Mouse (Mus musculus) megakaryocyte, embryonic 14.5 days (primary cell): ENCODE results near the gene Bpgm. TPM values are rescaled to one million over a fixed set of nuclear protein-coding genes. Genes with fewer than 3 reads are reported as not detected.

Source experiments
- H3K27me3 ChIP-seq: replicated peaks from 2 replicates; pipeline ENCODE3; 2012; ENCODE audit warnings: inconsistent platforms
- H3K36me3 ChIP-seq: replicated peaks from 2 replicates; pipeline ENCODE3; 2012; ENCODE audit warnings: low read length, inconsistent platforms, mixed read lengths
- H3K4me1 ChIP-seq: 2 replicates; pipeline ENCODE4 v1.6.1; 2012; ENCODE audit warnings: inconsistent platforms
- H3K4me3 ChIP-seq: replicated peaks from 2 replicates; pipeline ENCODE3; 2012; ENCODE audit warnings: moderate library complexity, mild to moderate bottlenecking, inconsistent platforms
- H3K9me3 ChIP-seq: 2 replicates; pipeline ENCODE4 v1.6.1; 2012; ENCODE audit warnings: inconsistent platforms
- FLI1 ChIP-seq: IDR thresholded peaks from 2 replicates; pipeline ENCODE4 v1.6.1; 2012; ENCODE audit warnings: low read length, inconsistent platforms, mixed read lengths
- GATA1 ChIP-seq: IDR thresholded peaks from 3 replicates; pipeline ENCODE4 v1.6.1; 2012; ENCODE audit warnings: mixed read lengths, low read length, inconsistent platforms, borderline replicate concordance
- polyA plus RNA-seq: library from polyadenylated mRNA; stranded (reverse); fragments of >175 nt; gene quantifications from 2 replicates; pipeline ENCODE4 v1.2.3, GENCODE M21; 2012; ENCODE audit warnings: low replicate concordance; ENCODE audit not compliant: insufficient read depth

Bpgm gene
- polyA plus RNA-seq, 1 experiment: 2.8 TPM

- Histone ChIP-seq H3K9me3 (no peaks in the 10 kb centered on the region), H3K36me3 (peaks cover 26% of the 10 kb centered on the region), H3K4me3 (no peak overlapping the region), H3K4me1 (peaks cover 80% of the 10 kb centered on the region), H3K27me3 (no peaks in the 10 kb centered on the region)
- TF ChIP-seq GATA1 (no peak), FLI1 (no peak)
These were observed 6.8 kb downstream of the Bpgm start for GRCm38 (mm10) chr6:34482842-34483241.

GRCm38 (mm10) chr6:34483390-34483789 lies 7.4 kb downstream of the Bpgm start:
- TF ChIP-seq FLI1 (no peak), GATA1 (no peak)
- peaks cover 32% of the 10 kb centered on the region for H3K36me3 ChIP-seq
- no peaks in the 10 kb centered on the region for H3K9me3 ChIP-seq
- no peaks in the 10 kb centered on the region for H3K27me3 ChIP-seq
- no peak overlapping the region for H3K4me3 ChIP-seq
- peaks cover 80% of the 10 kb centered on the region for H3K4me1 ChIP-seq

- no peak overlapping the region for H3K4me3 ChIP-seq
- H3K4me1 ChIP-seq: peaks cover 78% of the 10 kb centered on the region
- no peaks in the 10 kb centered on the region for H3K9me3 ChIP-seq
- H3K27me3 ChIP-seq: no peaks in the 10 kb centered on the region
- H3K36me3 ChIP-seq: peaks cover 36% of the 10 kb centered on the region
- no peak for TF ChIP-seq GATA1
- no peak for TF ChIP-seq FLI1
These were observed 7.8 kb downstream of the Bpgm start for GRCm38 (mm10) chr6:34483811-34484210.

GRCm38 (mm10) chr6:34486071-34486626 lies 10.1 kb downstream of the Bpgm start:
- no peak overlapping the region for H3K4me3 ChIP-seq
- H3K27me3 ChIP-seq: no peaks in the 10 kb centered on the region
- no peak for TF ChIP-seq FLI1
- no peaks in the 10 kb centered on the region for H3K9me3 ChIP-seq
- H3K4me1 ChIP-seq: peaks cover 55% of the 10 kb centered on the region
- H3K36me3 ChIP-seq: peaks cover 46% of the 10 kb centered on the region

GRCm38 (mm10) chr6:34493327-34494095 lies 17.5 kb downstream of the Bpgm start:
- Histone ChIP-seq H3K4me3 (peak overlapping the region; percentile 40), H3K4me1 (peaks cover 27% of the 10 kb centered on the region), H3K9me3 (no peaks in the 10 kb centered on the region), H3K36me3 (peaks cover 35% of the 10 kb centered on the region), H3K27me3 (no peaks in the 10 kb centered on the region)
- TF ChIP-seq FLI1 (no peak), GATA1 (no peak)

- H3K36me3 ChIP-seq: peaks cover 26% of the 10 kb centered on the region
- H3K4me1 ChIP-seq: peaks cover 28% of the 10 kb centered on the region
- no peaks in the 10 kb centered on the region for H3K9me3 ChIP-seq
- H3K4me3 ChIP-seq: peak overlapping the region; percentile 38
- TF ChIP-seq FLI1 (no peak), GATA1 (no peak)
- H3K27me3 ChIP-seq: no peaks in the 10 kb centered on the region
These were observed 19.1 kb downstream of the Bpgm start for GRCm38 (mm10) chr6:34495140-34495551.

- no peaks in the 10 kb centered on the region for H3K27me3 ChIP-seq
- peaks cover 13% of the 10 kb centered on the region for H3K36me3 ChIP-seq
- no peaks in the 10 kb centered on the region for H3K9me3 ChIP-seq
- H3K4me3 ChIP-seq: no peak overlapping the region
- H3K4me1 ChIP-seq: peaks cover 28% of the 10 kb centered on the region
- no peak for TF ChIP-seq GATA1
- TF ChIP-seq FLI1: no peak
These were observed 22.1 kb downstream of the Bpgm start for GRCm38 (mm10) chr6:34497991-34498625.

- H3K27me3 ChIP-seq: no peaks in the 10 kb centered on the region
- H3K36me3 ChIP-seq: peaks cover 26% of the 10 kb centered on the region
- H3K9me3 ChIP-seq: no peaks in the 10 kb centered on the region
- no peak overlapping the region for H3K4me3 ChIP-seq
- H3K4me1 ChIP-seq: peaks cover 20% of the 10 kb centered on the region
- TF ChIP-seq FLI1 (no peak), GATA1 (no peak)
These were observed 26.3 kb downstream of the Bpgm start for GRCm38 (mm10) chr6:34502291-34502690.

GRCm38 (mm10) chr6:34505957-34506356 lies 29.9 kb downstream of the Bpgm start:
- no peak overlapping the region for H3K4me3 ChIP-seq
- TF ChIP-seq GATA1 (no peak), FLI1 (no peak)
- no peaks in the 10 kb centered on the region for H3K9me3 ChIP-seq
- peaks cover 26% of the 10 kb centered on the region for H3K36me3 ChIP-seq
- H3K27me3 ChIP-seq: no peaks in the 10 kb centered on the region
- H3K4me1 ChIP-seq: peaks cover 21% of the 10 kb centered on the region

GRCm38 (mm10) chr6:34507581-34507980 lies 31.6 kb downstream of the Bpgm start:
- Histone ChIP-seq H3K4me1 (peaks cover 21% of the 10 kb centered on the region), H3K36me3 (peaks cover 26% of the 10 kb centered on the region), H3K27me3 (no peaks in the 10 kb centered on the region), H3K4me3 (peak overlapping the region; percentile 67), H3K9me3 (no peaks in the 10 kb centered on the region)
- no peak for TF ChIP-seq FLI1
- no peak for TF ChIP-seq GATA1
